Mouse (Mus musculus) hindbrain, embryonic 10.5 days (tissue): ENCODE results near the gene Ece2. TPM values are rescaled to one million over a fixed set of nuclear protein-coding genes. Genes with fewer than 3 reads are reported as not detected.

Experiments used
- DNase-seq: peaks from one replicate; pipeline ENCODE4 v3.0.0-alpha.2; 2017; ENCODE audit warnings: low spot score
- H3K27ac ChIP-seq: fragments of 300-500 bp; sonication (generic); 2 replicates; pipeline ENCODE4 v1.5.1; 2016; ENCODE audit warnings: mild to moderate bottlenecking, moderate library complexity
- H3K27me3 ChIP-seq: fragments of 300-500 bp; sonication (generic); 2 replicates; pipeline ENCODE4 v1.6.1; 2016; ENCODE audit warnings: mild to moderate bottlenecking; ENCODE audit not compliant: poor library complexity, insufficient read depth, severe bottlenecking
- H3K36me3 ChIP-seq: fragments of 300-500 bp; sonication (generic); 2 replicates; pipeline ENCODE4 v1.6.1; 2016; ENCODE audit warnings: mild to moderate bottlenecking, moderate library complexity
- H3K4me1 ChIP-seq: fragments of 300-500 bp; sonication (generic); replicated peaks from 2 replicates; pipeline ENCODE4 v1.6.1; 2016; ENCODE audit warnings: mild to moderate bottlenecking
- H3K4me3 ChIP-seq: fragments of 300-500 bp; sonication (generic); 2 replicates; pipeline ENCODE4 v1.5.1; 2016; ENCODE audit warnings: mild to moderate bottlenecking, moderate library complexity
- H3K9me3 ChIP-seq: fragments of 300-500 bp; sonication (generic); 2 replicates; pipeline ENCODE4 v1.6.1; 2016; ENCODE audit warnings: mild to moderate bottlenecking, moderate library complexity
- whole genome bisulfite sequencing: fragments of 180-500 bp; shearing (Covaris S2); methylation state at CpG from one replicate; pipeline ENCODE4 v1.1.7; 2016; 5-methylcytosine and 5-hydroxymethylcytosine counted together
- polyA plus RNA-seq: library from polyadenylated mRNA; unstranded; fragments of >200 nt; fragmentation: Nextera tagmentation; extraction: Ambion mirVana; gene quantifications from 2 replicates; pipeline ENCODE4 v1.2.1, GENCODE M21; 2016

The Ece2 gene
- polyA plus RNA-seq, result 4.2 TPM in 2 replicates

GRCm38 (mm10) chr16:20629731-20630634 is at the start of gene Ece2:
Gene Ece2 (plus strand): TSS chr16:20629828.
- Histone ChIP-seq H3K4me3 (peak within 1 kb of the TSS; percentile 72), H3K4me1 (peaks cover 17% of the 10 kb centered on the region), H3K36me3 (no peaks in the 10 kb centered on the region), H3K27me3 (peaks cover 29% of the 10 kb centered on the region), H3K9me3 (no peaks in the 10 kb centered on the region), H3K27ac (peak within 1 kb of the TSS; percentile 88)
- 7% methylated on average over 54 of the region's 54 CpGs for WGBS
- DNase-seq, result peak; percentile 50

DNA sequence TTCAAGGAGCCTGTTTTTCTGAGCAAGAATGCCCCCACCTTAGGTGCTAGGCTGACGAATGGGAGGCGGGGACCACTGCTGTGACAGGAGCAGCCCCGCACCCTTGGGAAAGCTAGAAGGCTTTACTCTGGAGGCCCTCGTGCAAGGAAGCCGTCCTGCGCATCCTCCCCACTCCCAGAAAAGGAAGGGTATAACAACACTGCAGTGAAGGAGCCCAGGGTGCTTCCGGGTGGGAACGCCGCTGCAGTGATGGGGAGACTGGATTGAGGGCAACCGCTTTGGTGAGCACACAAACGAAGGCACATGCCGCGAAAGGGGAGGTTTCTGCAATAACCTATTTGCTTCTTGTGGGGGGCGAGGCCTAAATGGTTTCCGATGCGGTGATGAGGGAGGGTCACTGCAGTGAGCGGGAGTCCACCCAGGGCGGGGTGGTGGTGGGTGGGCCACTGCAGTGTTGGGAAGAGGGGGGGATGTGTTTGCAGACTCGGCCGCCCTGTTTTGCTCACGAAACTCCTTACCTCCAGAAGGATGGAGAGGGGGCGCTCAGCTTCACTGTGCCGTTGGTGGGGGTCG is 40.2 kb upstream of the Ece2 start, which contains the start of gene Vwa5b2:
Gene Vwa5b2, plus strand, starts transcription at position 106 of the 573 bp plus-strand sequence.
- under 1% methylated on average over 24 of the region's 24 CpGs for WGBS
- Histone ChIP-seq H3K4me3 (peak within 1 kb of the TSS; percentile 67), H3K27ac (peak within 1 kb of the TSS; percentile 71), H3K36me3 (no peaks in the 10 kb centered on the region), H3K27me3 (peaks cover 67% of the 10 kb centered on the region), H3K9me3 (no peaks in the 10 kb centered on the region), H3K4me1 (peaks cover 26% of the 10 kb centered on the region)
- no peak for DNase-seq

DNA sequence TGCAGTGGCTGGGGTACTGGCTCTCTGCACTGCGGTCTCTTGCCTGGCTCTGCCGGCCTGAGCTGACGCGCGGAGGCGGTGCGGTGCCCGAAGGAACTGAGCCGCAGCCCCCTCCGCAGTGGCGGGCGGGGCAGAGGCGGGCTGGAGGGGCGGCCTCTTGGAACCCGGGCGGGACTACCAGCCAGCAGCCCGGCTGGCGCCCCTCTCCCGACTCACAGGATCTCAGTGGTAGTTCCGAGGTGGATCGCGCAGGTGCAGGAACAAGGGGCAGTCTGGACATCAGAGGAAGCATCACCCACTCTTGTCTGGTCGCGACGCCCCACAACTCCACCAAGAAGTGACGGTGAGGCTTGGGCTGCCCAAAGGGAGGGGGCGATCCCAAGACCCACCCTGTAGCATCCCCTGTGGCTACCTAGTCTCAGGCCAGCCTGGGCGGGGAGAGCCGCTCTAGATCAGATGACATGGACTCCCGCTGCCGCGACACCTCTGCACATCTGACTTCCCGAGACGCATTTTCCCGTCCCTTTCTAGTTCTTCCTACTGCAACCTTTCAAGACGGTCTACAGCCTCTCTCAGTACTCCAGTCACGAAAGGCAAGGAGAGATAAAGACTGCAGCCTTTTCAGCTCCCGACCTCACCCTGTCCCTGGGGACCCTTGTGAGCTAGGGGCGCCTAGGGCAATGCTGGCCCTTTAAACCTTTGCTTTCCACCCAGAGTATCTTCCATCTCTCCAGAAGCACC is 39.5 kb upstream of the Ece2 start:
- DNase-seq, result peak; percentile 61
- Histone ChIP-seq H3K27me3 (peaks cover 71% of the 10 kb centered on the region), H3K36me3 (no peaks in the 10 kb centered on the region), H3K27ac (peak overlapping the region; percentile 71), H3K9me3 (no peaks in the 10 kb centered on the region), H3K4me3 (peak overlapping the region; percentile 67), H3K4me1 (peaks cover 26% of the 10 kb centered on the region)
- WGBS, result under 1% methylated on average over 39 of the region's 39 CpGs

DNA sequence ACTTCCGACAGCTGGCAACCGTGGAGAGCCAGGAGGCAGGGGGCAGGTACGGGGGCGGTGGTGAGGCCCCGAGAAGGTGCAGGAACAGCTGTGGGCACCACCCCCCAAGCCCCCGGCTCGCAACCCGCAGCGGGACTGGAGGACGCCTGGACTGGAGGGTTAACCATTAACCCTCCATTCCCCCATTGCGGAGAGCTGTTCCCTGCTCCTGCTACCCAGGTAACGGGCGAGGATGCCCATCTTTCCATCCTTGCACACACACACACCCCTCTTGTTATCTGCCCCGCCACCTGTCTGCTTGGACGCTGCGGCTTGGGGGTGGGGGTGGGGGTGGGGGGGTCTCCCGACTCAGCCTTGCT is 39.0 kb upstream of the Ece2 start:
- DNase-seq, result no peak
- H3K27me3 ChIP-seq, result peaks cover 71% of the 10 kb centered on the region
- 2% methylated on average over 17 of the region's 17 CpGs for WGBS
- peaks cover 26% of the 10 kb centered on the region for H3K4me1 ChIP-seq
- peak overlapping the region; percentile 67 for H3K4me3 ChIP-seq
- no peak overlapping the region for H3K27ac ChIP-seq
- no peaks in the 10 kb centered on the region for H3K36me3 ChIP-seq
- H3K9me3 ChIP-seq, result no peaks in the 10 kb centered on the region

DNA sequence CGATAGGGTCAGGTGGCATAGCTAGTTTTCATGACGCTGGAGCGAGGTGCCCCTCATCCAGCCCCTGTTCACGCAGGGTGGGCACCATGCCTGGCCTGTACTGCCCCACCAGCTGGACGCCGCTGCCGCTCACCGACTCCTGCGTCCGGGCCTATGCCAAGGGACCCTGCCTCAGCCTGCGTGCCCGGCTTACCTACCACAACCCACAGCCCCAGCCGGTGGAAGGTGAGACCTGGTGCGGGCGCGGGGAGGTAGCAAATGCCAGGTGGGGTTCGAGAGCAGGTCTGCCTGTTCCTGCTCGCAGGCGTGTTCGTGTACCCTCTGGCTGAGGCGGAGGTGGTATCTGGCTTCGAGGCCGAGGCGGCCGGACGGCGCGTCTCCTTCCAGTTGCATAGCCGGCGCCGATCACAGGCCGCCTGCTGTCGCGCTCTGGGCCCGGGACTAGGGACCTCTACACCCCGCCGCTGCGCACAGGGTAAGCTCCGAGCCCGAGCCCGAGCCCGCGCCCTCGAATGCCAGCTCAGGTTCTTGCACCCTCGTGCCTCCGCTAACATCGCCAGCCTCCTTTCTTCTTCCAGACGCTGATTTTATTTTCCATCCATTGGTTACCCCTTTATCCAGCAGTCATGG is 38.4 kb upstream of the Ece2 start:
- 4% methylated on average over 48 of the region's 48 CpGs for WGBS
- peak overlapping the region; percentile 67 for H3K4me3 ChIP-seq

DNA sequence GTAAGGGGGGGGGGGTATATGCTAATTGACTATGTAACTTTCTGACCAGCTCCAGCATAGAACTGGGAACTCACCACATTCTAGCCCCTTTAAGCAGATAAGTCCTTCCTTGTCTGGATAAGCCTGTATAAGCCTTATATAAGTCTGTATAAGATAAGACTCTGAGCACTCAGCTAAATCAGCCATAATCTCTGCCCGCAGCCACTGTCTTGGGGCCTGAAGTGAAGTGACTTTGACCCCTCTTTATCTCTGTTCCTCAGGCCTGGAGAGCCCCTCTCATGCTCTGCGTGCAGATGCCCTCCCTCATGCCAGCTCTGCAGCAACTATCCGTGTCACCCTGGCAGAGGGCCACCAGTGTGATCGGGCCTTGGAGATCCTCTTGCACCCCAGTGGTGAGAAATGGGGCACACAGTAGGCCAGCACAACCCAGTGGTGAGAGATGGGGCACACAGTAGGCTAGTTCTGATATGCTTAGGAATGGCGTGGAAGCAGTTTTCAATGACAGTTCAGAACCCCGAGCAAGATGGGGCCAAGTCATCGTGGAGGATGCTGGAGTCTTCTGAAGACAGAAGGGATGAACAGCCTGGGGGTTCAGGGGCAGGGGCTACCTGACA is 34.5 kb upstream of the Ece2 start:
- H3K4me1 ChIP-seq, result peaks cover 14% of the 10 kb centered on the region
- peaks cover 52% of the 10 kb centered on the region for H3K27me3 ChIP-seq
- no peaks in the 10 kb centered on the region for H3K36me3 ChIP-seq
- DNase-seq, result no peak
- 86% methylated on average over 7 of the region's 7 CpGs for WGBS
- no peak overlapping the region for H3K4me3 ChIP-seq
- H3K9me3 ChIP-seq, result no peaks in the 10 kb centered on the region
- H3K27ac ChIP-seq, result no peak overlapping the region

More for the DNA sequence above, 38.4 kb upstream of the Ece2 start:
- no peak overlapping the region for H3K27ac ChIP-seq
- H3K36me3 ChIP-seq, result no peaks in the 10 kb centered on the region
- peaks cover 75% of the 10 kb centered on the region for H3K27me3 ChIP-seq
- peak; percentile 31 for DNase-seq
- peaks cover 26% of the 10 kb centered on the region for H3K4me1 ChIP-seq
- H3K9me3 ChIP-seq, result no peaks in the 10 kb centered on the region

DNA sequence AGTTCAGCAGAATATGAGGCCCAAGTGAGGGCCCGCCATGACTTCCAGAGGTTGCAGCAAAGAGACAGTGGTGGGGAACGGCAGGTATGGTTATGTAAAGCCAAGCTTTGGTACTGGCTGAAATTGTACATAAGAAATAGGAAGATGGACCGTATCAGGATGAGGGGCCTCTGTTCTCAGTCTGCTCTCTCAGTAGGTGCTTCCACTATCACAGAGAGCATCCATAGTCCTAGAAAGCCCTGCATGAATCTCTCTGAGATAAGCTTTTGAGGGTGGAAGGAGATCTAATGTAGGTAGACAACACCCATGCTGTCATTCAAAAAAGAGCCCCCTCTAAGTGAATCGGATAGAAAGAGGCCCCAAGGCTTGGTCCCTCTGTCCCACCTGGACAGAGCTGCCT is 33.9 kb upstream of the Ece2 start:
- peaks cover 46% of the 10 kb centered on the region for H3K27me3 ChIP-seq
- no peak overlapping the region for H3K27ac ChIP-seq
- peaks cover 8% of the 10 kb centered on the region for H3K4me1 ChIP-seq
- no peaks in the 10 kb centered on the region for H3K36me3 ChIP-seq
- no peak for DNase-seq
- H3K9me3 ChIP-seq, result no peaks in the 10 kb centered on the region
- H3K4me3 ChIP-seq, result no peak overlapping the region
- 88% methylated on average over 4 of the region's 4 CpGs for WGBS

GRCm38 (mm10) chr16:20596687-20597441 is 32.8 kb upstream of the Ece2 start:
- Histone ChIP-seq H3K9me3 (no peaks in the 10 kb centered on the region), H3K4me1 (no peaks in the 10 kb centered on the region), H3K36me3 (no peaks in the 10 kb centered on the region), H3K4me3 (no peak overlapping the region), H3K27me3 (peaks cover 35% of the 10 kb centered on the region), H3K27ac (no peak overlapping the region)
- WGBS, result 76% methylated on average over 7 of the region's 7 CpGs
- no peak for DNase-seq

DNA sequence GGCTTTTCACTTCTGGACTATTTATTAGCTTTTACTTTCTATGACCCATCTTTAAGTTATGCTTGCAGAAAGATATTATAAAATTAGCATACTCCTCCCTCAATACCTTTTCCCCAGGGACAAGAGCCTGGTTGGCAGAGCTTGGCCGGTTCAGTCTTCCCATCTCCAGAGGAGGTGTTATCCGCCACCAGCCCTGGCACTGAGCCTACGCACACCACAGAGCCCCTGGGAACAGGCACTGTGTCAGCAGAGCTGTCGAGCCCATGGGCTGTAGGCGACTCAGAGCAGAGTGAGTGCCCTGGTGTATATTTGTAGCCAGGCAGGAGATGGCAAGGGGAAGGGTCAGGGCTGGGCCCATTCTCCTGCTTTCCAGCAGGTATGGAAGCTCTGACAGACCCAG is 29.1 kb upstream of the Ece2 start:
- 87% methylated on average over 5 of the region's 5 CpGs for WGBS
- peaks cover 22% of the 10 kb centered on the region for H3K36me3 ChIP-seq
- no peak for DNase-seq

DNA sequence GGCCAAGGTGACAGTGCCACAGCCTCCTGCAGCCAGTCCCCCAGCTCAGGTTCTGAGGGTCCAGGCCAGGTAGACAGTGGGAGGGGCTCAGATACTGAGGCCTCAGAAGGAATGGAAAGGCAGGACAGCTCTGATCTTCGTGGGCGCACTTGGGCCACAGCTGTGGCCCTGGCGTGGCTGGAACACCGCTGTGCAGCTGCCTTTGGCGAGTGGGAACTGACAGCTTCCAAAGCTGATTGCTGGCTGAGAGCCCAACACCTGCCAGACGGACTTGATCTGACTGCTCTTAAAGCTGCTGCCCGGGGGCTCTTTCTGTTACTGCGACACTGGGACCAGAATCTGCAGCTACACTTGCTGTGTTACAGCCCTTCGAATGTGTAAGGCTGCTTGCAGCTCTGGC is 24.9 kb upstream of the Ece2 start:
- no peak for DNase-seq
- Histone ChIP-seq H3K4me3 (no peak overlapping the region), H3K36me3 (peaks cover 59% of the 10 kb centered on the region), H3K4me1 (peaks cover 13% of the 10 kb centered on the region), H3K27ac (no peak overlapping the region), H3K27me3 (no peaks in the 10 kb centered on the region), H3K9me3 (no peaks in the 10 kb centered on the region)
- 86% methylated on average over 9 of the region's 9 CpGs for WGBS

More for the DNA sequence above, 29.1 kb upstream of the Ece2 start:
- Histone ChIP-seq H3K9me3 (no peaks in the 10 kb centered on the region), H3K4me3 (no peak overlapping the region), H3K27me3 (peaks cover 5% of the 10 kb centered on the region; the same call in 1 of the 2 replicates), H3K4me1 (no peaks in the 10 kb centered on the region), H3K27ac (no peak overlapping the region)

DNA sequence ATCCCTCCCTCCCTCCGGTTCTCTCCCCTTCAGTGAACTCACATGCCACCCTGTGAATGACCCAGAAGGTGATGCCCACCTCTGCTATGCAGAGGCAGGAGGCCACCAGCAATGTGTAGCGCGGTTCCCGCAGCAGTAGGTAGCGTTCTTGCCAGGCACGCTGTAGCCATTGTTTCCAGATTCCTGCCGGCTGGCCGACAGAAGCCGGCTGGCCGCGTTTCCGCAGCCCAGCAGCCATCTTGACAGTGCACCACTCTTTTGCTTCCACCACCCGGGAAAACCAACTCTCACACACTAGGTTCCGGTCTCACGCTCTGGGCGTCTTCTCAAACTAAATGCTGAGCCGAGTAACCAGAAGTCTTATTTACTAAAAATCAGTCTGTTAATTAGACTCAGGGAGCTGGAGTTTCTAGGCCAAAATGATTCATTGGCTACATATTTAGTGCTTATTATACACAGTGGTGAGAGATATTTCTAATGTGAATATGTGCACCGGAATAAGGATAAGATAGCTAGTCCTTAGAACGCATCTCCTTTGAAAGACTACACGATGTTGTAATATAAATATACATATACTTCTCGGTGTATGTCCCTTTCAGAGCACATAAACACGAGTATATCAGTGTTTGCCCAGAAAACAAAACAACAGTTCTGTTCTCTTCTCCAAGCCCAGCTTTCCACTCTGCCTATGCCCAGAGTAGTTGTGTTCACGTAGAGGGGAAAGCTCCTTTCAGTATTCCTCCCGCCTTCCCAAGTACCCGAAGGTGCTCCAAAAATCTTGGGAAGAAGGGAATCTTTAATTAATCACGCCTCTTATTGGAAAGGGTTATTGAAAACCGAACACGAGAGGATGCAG is 18.9 kb upstream of the Ece2 start:
- WGBS, result under 1% methylated on average over 28 of the region's 28 CpGs
- Histone ChIP-seq H3K27me3 (no peaks in the 10 kb centered on the region), H3K9me3 (no peaks in the 10 kb centered on the region), H3K4me1 (peaks cover 27% of the 10 kb centered on the region), H3K27ac (peak overlapping the region; percentile 95), H3K36me3 (peaks cover 46% of the 10 kb centered on the region), H3K4me3 (peak overlapping the region; percentile 88)
- peak; percentile 85 for DNase-seq
